Mouse (Mus musculus): Measurements from ENCODE around the gene Pde4d. TPM values are rescaled to one million over a fixed set of nuclear protein-coding genes. Genes with fewer than 3 reads are reported as not detected.

The Pde4d gene
- polyA plus RNA-seq, 1 experiment from 2014 or later: 19.0 TPM

DNA sequence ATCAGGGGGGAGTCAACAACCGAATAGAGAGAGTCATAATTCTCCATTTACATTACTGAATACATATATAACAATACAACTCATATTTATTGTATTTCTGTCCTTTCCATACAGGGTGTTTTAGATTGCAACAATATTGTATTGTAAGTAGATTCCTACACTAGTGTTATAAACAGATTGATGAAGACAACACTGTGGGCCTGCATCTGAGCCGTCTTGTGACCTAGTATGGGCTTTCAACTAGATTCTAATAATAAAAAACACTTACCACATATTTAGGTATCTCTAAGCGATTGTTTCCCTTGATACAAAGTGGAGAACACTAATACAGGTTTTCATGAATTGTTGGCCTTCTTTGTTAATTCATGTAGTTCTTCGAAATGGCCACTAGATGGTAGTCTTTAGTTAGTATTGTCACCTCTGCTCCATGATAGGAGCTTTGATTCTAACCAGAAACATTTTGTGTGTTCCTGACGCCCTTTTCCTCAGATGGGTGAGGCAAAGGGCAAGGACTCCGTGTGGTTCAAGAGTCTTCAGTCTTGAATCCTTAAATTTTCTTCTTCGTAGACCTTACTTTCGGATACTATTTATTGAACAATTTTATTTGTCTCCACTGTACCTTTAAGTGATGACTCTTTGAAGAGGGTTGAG, 779.3 kb downstream of the Pde4d start:
- Histone ChIP-seq H3K27ac (ENCODE audit: low read depth, low read length) (no peak overlapping the region), H3K27me3 (replicated peaks; ENCODE audit: control insufficient read depth, insufficient read depth, low read length) (no peaks in the 10 kb centered on the region), H3K9me3 (ENCODE audit: control insufficient read depth, low read length) (no peaks in the 10 kb centered on the region), H3K4me2 (peak overlapping the region; percentile 58), H3K36me3 (ENCODE audit: control insufficient read depth, insufficient read depth, low read length) (no peaks in the 10 kb centered on the region), H3K4me3 (ENCODE audit: low read depth, low read length) (0 out of 2 replicates have a peak overlapping the region, but pooled peaks have one; percentile 14), H3K9ac (ENCODE audit: low read depth, low read length) (no peak overlapping the region), H3K4me1 (replicated peaks; ENCODE audit: control insufficient read depth, insufficient read depth, low read length) (peaks cover 8% of the 10 kb centered on the region)
- WGBS: 20% methylated on average over 8 of the region's 8 CpGs
- peak; percentile 28 for DNase-seq (ENCODE audit: low spot score)
- ATAC-seq (replicated peaks; ENCODE audit: low FRiP score): peak; percentile 53

DNA sequence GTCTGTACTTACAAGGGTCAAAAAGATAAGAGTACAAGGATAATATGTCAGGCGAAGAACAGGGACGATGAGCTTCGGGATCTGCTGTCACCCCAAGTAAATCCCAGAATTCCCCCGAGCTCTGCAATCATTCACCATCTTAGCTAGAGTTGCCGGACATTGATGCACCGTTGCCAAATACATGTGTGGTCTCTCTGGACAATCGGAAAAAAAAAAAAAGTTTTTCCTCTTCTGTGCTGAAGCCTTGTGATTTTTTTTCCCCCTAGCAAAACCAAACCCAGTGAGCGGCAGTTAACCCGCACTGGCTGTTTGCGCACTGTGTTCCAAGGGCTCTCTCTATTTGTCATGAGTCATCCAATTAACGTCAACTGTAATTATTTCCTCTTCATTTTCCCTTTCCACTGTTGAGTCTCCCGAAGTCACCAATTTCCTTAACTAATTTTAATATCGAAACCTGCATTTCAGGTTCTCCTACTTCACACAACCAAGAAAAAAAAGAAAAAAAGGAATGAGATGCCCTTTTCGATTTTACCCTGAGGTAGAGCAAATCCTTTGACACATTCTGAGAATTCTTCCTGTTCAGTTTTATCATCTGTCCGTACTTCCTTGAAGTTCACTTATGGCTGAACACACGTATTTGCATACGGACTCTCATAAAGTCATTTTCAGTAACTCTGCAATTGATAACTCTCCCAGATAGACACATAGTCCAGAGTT, 780.0 kb downstream of the Pde4d start:
- Histone ChIP-seq H3K4me2 (peak overlapping the region; percentile 58), H3K27ac (ENCODE audit: low read depth, low read length) (no peak overlapping the region), H3K36me3 (ENCODE audit: control insufficient read depth, insufficient read depth, low read length) (no peaks in the 10 kb centered on the region), H3K4me3 (ENCODE audit: low read depth, low read length) (peak overlapping the region; percentile 14; the same call in 1 of the 2 replicates), H3K4me1 (replicated peaks; ENCODE audit: control insufficient read depth, insufficient read depth, low read length) (peaks cover 8% of the 10 kb centered on the region), H3K9me3 (ENCODE audit: control insufficient read depth, low read length) (no peaks in the 10 kb centered on the region), H3K27me3 (replicated peaks; ENCODE audit: control insufficient read depth, insufficient read depth, low read length) (no peaks in the 10 kb centered on the region), H3K9ac (ENCODE audit: low read depth, low read length) (no peak overlapping the region)
- DNase-seq (ENCODE audit: low spot score) (peak; percentile 33), ATAC-seq (replicated peaks; ENCODE audit: low FRiP score) (peak; percentile 31; the same call in 1 of the 2 replicates)
- WGBS: 37% methylated on average over 17 of the region's 17 CpGs

DNA sequence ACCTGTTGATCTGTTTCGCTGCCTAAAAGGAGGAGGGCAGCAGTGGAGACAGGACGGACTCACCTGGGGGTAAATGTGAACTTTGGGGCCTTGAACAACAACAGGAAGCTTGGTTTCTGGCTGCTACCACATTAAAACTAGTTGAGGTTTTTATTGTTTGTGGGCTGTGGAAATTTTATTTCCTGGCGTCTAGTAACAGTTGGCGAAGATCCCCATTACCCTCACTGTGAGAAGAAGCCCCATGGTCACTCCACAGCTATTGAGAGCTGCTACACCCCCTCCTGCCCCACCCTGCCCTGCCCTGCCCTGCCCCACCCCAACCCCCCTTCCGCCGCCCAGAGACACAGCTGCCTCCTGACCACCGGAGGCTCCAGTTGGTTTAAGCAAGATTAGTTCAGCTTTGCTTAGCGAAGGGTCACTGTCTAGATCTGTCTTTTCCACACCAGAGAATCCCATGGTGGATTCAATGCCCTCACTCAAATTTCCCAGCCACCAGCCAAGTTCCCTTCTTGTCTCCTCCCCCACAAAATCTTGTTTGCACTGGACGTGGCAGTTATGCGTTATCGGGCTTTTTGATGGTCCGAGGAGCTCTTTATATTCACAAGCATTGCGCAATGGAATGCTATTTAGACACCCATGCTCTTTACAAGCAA, 780.7 kb downstream of the Pde4d start:
- WGBS: 40% methylated on average over 13 of the region's 13 CpGs
- Histone ChIP-seq H3K27me3 (replicated peaks; ENCODE audit: control insufficient read depth, insufficient read depth, low read length) (no peaks in the 10 kb centered on the region), H3K4me3 (ENCODE audit: low read depth, low read length) (no peak overlapping the region), H3K9me3 (ENCODE audit: control insufficient read depth, low read length) (no peaks in the 10 kb centered on the region), H3K9ac (ENCODE audit: low read depth, low read length) (no peak overlapping the region), H3K4me1 (replicated peaks; ENCODE audit: control insufficient read depth, insufficient read depth, low read length) (peaks cover 8% of the 10 kb centered on the region), H3K4me2 (peak overlapping the region; percentile 58), H3K27ac (ENCODE audit: low read depth, low read length) (no peak overlapping the region), H3K36me3 (ENCODE audit: control insufficient read depth, insufficient read depth, low read length) (no peaks in the 10 kb centered on the region)
- ATAC-seq (replicated peaks; ENCODE audit: low FRiP score) (0 out of 2 replicates have a peak, but pooled peaks have one; percentile 35), DNase-seq (ENCODE audit: low spot score) (peak; percentile 32)

DNA sequence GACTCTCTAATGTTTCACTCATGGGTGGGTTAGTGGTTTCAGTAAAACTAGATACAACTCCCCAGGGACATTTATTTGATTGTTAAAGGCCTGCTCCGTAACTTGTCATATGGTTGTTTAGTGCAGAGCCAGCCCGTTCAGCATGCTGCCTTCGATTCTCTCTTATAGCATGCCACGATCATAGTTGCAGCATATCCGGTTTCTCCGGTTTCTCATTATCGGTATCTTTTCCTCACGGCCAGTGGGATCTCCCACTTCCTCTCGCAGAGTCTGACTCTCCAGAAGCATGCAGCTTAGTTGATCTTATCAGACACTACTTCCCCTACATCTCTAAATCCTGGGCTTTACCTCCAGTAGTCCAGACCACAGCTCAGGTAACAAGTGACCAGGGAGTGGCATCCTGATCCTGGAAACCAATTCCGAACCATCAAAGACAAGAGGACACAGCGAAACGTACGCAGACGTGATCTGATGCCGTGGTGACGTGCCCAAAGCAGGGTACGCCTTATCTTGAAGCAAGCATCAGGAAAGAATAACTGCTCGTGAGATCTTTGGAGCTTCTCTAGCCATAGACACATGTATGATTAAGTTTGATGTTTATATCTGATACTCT, 782.2 kb downstream of the Pde4d start:
- H3K9me3 ChIP-seq (ENCODE audit: control insufficient read depth, low read length): no peaks in the 10 kb centered on the region
- peak overlapping the region; percentile 52 for H3K4me2 ChIP-seq
- ATAC-seq (replicated peaks; ENCODE audit: low FRiP score): peak; percentile 27; the same call in 1 of the 2 replicates
- no peak overlapping the region for H3K9ac ChIP-seq (ENCODE audit: low read depth, low read length)
- WGBS: 36% methylated on average over 18 of the region's 18 CpGs
- no peaks in the 10 kb centered on the region for H3K36me3 ChIP-seq (ENCODE audit: control insufficient read depth, insufficient read depth, low read length)
- H3K4me1 ChIP-seq (replicated peaks; ENCODE audit: control insufficient read depth, insufficient read depth, low read length): peaks cover 8% of the 10 kb centered on the region
- H3K27me3 ChIP-seq (replicated peaks; ENCODE audit: control insufficient read depth, insufficient read depth, low read length): no peaks in the 10 kb centered on the region
- DNase-seq (ENCODE audit: low spot score): peak; percentile 33
- no peak overlapping the region for H3K27ac ChIP-seq (ENCODE audit: low read depth, low read length)
- H3K4me3 ChIP-seq (ENCODE audit: low read depth, low read length): peak overlapping the region; percentile 6; the same call in 1 of the 2 replicates

DNA sequence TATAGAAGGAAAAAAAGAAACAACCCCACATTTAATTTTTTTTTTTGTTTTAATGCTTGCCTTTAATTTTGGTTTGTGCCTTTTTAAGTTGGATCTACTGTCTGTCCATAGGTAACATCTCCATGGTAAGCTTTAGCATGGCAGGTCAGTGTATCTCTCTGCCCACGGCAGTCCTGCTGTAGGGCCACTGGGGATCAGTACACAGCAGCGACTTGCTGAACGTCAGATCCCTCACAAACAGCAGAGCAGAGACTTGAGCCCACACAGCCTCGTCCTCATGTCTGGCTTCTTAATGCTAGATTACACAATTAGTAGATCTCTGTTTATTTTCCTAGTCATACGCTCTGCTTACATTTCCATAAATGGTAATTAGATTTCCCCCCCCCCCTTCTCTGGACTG, 782.8 kb downstream of the Pde4d start:
- no peaks in the 10 kb centered on the region for H3K27me3 ChIP-seq (replicated peaks; ENCODE audit: control insufficient read depth, insufficient read depth, low read length)
- no peak overlapping the region for H3K27ac ChIP-seq (ENCODE audit: low read depth, low read length)
- ATAC-seq (replicated peaks; ENCODE audit: low FRiP score) (no peak), DNase-seq (ENCODE audit: low spot score) (peak; percentile 24)
- H3K4me1 ChIP-seq (replicated peaks; ENCODE audit: control insufficient read depth, insufficient read depth, low read length): peaks cover 8% of the 10 kb centered on the region
- WGBS: 65% methylated on average over 5 of the region's 5 CpGs
- H3K4me3 ChIP-seq (ENCODE audit: low read depth, low read length): no peak overlapping the region
- H3K9ac ChIP-seq (ENCODE audit: low read depth, low read length): no peak overlapping the region
- no peaks in the 10 kb centered on the region for H3K36me3 ChIP-seq (ENCODE audit: control insufficient read depth, insufficient read depth, low read length)
- H3K9me3 ChIP-seq (ENCODE audit: control insufficient read depth, low read length): no peaks in the 10 kb centered on the region
- no peak overlapping the region for H3K4me2 ChIP-seq

DNA sequence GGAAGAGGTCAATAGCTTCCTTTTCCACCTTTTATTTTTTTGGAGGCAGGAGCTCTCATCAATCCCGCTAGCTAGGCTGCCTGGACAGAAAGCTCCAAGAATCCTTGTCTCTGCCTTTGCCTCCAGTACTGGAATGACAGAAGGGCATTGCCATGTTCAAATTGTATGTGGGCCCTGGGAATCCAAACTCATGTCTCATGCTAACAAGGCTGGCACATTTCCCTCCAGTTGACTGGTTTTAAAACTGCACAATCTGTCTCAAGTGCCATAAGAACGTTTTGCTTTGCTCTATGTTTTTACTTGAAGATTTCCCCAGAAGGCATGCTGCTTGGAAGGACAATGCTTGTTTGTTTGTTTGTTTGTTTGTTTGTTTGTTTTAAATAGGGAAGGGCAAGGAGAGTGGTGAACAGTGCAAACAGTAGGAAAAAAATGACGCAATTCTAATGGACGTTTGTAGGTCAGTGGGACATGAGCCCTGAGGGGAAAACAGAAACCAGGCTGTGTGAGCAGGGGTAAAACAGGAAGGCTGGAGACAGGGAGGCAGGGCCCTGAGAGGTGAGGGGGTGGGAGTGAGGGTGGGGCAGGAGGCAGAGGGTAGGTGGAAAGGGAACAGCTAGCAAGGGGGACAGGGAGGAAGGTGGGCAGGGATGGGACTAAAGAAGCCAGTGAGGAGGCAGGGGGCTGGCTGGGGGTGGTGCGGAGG, 784.3 kb downstream of the Pde4d start:
- H3K4me3 ChIP-seq (ENCODE audit: low read depth, low read length): no peak overlapping the region
- H3K9me3 ChIP-seq (ENCODE audit: control insufficient read depth, low read length): no peaks in the 10 kb centered on the region
- no peaks in the 10 kb centered on the region for H3K36me3 ChIP-seq (ENCODE audit: control insufficient read depth, insufficient read depth, low read length)
- H3K4me1 ChIP-seq (replicated peaks; ENCODE audit: control insufficient read depth, insufficient read depth, low read length): peaks cover 8% of the 10 kb centered on the region
- H3K27ac ChIP-seq (ENCODE audit: low read depth, low read length): no peak overlapping the region; the same call in 1 of the 2 replicates
- 42% methylated on average over 5 of the region's 5 CpGs for WGBS
- ATAC-seq (replicated peaks; ENCODE audit: low FRiP score) (0 out of 2 replicates have a peak, but pooled peaks have one; percentile 10), DNase-seq (ENCODE audit: low spot score) (peak; percentile 30)
- no peaks in the 10 kb centered on the region for H3K27me3 ChIP-seq (replicated peaks; ENCODE audit: control insufficient read depth, insufficient read depth, low read length)
- H3K9ac ChIP-seq (ENCODE audit: low read depth, low read length): no peak overlapping the region
- no peak overlapping the region for H3K4me2 ChIP-seq

DNA sequence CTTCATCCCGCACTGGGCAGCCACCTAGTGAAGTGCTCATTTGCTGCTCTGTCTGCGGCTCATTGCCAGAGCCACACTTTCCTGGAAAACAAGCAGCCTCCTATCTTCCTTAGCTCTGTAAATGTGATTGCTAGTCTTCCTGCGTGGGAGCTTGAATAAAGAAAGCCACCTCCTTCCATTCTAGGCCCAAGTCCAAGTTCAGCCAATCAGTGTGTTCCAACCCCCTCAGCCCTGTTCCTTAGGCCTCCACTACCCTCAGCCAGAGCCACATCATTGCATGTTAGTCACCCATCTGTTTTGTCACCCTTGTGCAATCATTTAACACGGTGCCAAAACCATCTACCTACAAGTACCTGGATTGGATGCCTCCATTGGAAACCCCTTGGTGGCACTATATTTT, 786.3 kb downstream of the Pde4d start:
- H3K4me1 ChIP-seq (replicated peaks; ENCODE audit: control insufficient read depth, insufficient read depth, low read length): no peaks in the 10 kb centered on the region; the same call in 1 of the 2 replicates
- no peak for DNase-seq (ENCODE audit: low spot score)
- H3K4me2 ChIP-seq: no peak overlapping the region
- H3K4me3 ChIP-seq (ENCODE audit: low read depth, low read length): no peak overlapping the region
- no peak for ATAC-seq (replicated peaks; ENCODE audit: low FRiP score)
- no peaks in the 10 kb centered on the region for H3K27me3 ChIP-seq (replicated peaks; ENCODE audit: control insufficient read depth, insufficient read depth, low read length)
- no peak overlapping the region for H3K27ac ChIP-seq (ENCODE audit: low read depth, low read length)
- WGBS: 72% methylated on average over 4 of the region's 4 CpGs
- H3K36me3 ChIP-seq (ENCODE audit: control insufficient read depth, insufficient read depth, low read length): no peaks in the 10 kb centered on the region
- no peak overlapping the region for H3K9ac ChIP-seq (ENCODE audit: low read depth, low read length)
- no peaks in the 10 kb centered on the region for H3K9me3 ChIP-seq (ENCODE audit: control insufficient read depth, low read length)

DNA sequence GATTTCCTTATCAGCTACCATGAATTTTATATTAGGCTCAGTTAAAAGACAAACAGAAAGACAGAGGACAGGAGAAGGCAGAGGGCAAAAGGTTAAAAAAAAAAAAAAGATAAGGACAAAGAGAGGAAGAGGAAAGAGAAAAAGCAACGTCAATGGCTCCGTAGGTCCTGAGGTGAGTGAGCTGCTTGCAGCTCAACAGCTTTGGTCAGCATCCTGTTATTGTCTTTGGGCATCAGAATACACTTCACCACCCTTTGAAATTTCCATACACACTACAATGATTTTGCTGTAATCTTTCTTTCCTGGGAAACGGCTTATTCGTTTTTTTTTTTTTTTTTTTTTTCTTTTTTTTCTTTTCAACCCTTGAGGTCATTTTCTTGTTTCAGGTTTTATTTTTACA, 788.9 kb downstream of the Pde4d start:
- no peak overlapping the region for H3K4me3 ChIP-seq (ENCODE audit: low read depth, low read length)
- 32% methylated on average over 4 of the region's 4 CpGs for WGBS
- no peaks in the 10 kb centered on the region for H3K27me3 ChIP-seq (replicated peaks; ENCODE audit: control insufficient read depth, insufficient read depth, low read length)
- no peaks in the 10 kb centered on the region for H3K9me3 ChIP-seq (ENCODE audit: control insufficient read depth, low read length)
- no peaks in the 10 kb centered on the region for H3K36me3 ChIP-seq (ENCODE audit: control insufficient read depth, insufficient read depth, low read length)
- no peak overlapping the region for H3K27ac ChIP-seq (ENCODE audit: low read depth, low read length)
- ATAC-seq (replicated peaks; ENCODE audit: low FRiP score) (no peak), DNase-seq (ENCODE audit: low spot score) (peak; percentile 17)
- H3K4me1 ChIP-seq (replicated peaks; ENCODE audit: control insufficient read depth, insufficient read depth, low read length): no peaks in the 10 kb centered on the region
- H3K4me2 ChIP-seq: no peak overlapping the region
- no peak overlapping the region for H3K9ac ChIP-seq (ENCODE audit: low read depth, low read length)
